Mouse (Mus musculus) left cerebral cortex, postnatal 25 days (tissue): ENCODE results near the gene Rdh19. TPM values are rescaled to one million over a fixed set of nuclear protein-coding genes. Genes with fewer than 3 reads are reported as not detected.
"Not testable (repeated sequence)": the region's sequence is repeated elsewhere in the genome, so short reads cannot be mapped to it uniquely, and the experiment has no call there.

Experiments used
- DNase-seq, 2 experiments: peaks; one replicate each; pipeline ENCODE4 v3.0.0; 2022; ENCODE audit warnings: low spot score in 2 of 2, mixed read lengths in 1 of 2
- intact Hi-C: fragments of 180-260 bp; cut with DNase I; formaldehyde crosslinking; loops from one replicate; pipeline ENCODE4 v1.15.1; 2025
- total RNA-seq, 2 experiments: library from RNA; stranded (reverse); gene quantifications; 2 replicates each; pipeline ENCODE4 v1.2.3; 2021

Gene Rdh19
- not detected for total RNA-seq

DNA sequence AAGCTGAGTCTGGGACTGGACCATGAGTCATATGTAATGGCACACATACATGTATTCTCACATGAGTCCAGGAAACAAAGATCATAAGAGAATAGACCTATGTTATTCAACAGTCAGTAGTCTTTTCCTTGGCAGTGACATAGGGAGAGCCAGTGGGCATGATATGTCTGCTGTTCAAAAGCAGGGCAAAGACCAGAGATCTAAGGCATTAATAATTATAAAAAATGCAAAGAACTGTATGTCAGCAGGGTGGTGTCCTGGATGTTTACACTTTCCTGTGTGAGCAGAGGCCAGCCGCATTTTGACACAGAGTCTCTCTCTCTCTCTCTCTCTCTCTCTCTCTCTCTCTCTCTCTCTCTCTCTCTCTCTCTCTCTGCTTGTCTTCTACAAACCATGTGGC, at the start of gene Rdh19:
TSS of gene Rdh19 (plus strand) at position 301 of the 400 bp plus-strand sequence.
- DNase-seq, result no peak
- intact Hi-C loops, result no loop called here

GRCm38 (mm10) chr10:127800891-127801290, 48.8 kb upstream of the Rdh19 start, which contains the start of gene Rdh16:
Rdh16 (plus strand) TSS chr10:127801152.
- intact Hi-C loops, result no loop called here
- DNase-seq, result no peak

DNA sequence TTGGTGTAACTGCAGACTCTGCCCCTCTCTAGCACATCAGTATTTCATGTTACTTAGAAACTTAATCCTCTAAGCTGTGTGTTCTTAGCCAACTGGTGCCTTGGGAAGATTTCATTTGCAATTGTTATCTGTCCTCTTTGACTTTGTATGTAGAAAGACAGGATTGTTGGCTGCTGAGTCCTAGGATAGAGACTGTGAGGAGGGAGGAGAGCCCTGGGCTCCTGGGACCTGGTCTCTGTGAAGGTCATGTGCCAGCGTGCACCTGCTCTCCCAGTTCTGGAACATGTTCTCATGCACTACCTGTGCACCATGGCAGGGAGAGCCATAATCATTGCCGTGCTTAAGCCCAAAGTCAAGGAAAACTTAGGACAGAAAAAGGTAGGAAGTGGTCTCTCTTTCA, 48.1 kb upstream of the Rdh19 start:
- no peak for DNase-seq
- intact Hi-C loops, result no loop called here

- intact Hi-C loops, result no loop called here
- no peak for DNase-seq
These were observed 47.5 kb upstream of the Rdh19 start for GRCm38 (mm10) chr10:127802236-127802635.

DNA sequence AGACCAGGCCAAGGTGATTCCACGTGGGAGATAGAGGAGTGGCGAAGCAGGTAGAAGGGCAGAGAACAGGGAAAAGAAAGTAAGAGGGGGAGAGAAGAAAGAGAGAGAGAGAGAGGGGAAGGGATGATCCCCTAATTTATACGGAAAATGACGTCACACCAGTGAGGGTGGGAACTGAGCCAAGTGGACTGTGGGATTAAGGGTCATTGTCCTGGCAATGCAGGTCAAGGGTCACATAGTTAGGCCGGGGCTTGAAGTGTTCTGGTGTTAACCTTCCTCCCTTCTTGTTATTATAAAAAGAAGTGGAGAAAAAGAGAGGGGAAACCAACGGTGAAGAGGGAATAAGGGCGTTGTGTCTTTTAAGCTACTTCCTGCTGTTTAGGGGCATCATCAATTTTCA, 45.3 kb upstream of the Rdh19 start:
- intact Hi-C loops, result no loop called here
- no peak for DNase-seq

GRCm38 (mm10) chr10:127815888-127816287, 33.8 kb upstream of the Rdh19 start:
- intact Hi-C loops, result no loop called here
- no peak for DNase-seq

DNA sequence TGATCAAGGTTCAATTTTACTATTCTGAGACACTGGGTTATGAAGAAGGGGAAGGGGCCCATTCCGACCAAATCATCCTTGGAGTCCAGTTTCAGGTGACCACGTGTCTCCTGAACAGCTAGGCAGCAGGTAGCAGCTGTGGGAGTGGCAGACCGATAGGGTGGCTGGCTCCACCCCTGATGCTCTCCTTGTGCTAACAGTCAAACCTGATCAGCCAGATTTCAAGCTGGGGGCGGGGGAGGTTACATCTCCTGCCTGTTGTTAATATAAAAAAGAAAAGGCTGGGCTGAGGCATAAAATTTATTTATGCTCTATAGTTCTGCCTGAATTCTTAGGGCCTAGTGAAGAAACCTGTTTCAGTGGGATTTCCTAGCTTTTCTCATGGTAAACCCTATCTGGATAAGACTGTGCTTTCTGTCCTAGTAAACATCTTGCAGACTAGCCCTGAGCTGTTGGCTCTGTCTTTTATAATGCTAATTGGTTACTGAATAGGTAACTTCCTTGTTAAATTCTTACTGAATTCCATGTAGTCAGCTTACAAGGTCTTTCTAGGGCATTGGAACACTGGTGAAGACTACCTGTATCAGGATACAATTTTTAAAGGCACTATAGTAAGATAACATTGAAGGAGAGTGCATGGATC, 32.3 kb upstream of the Rdh19 start:
- DNase-seq, intact Hi-C loops: not testable (repeated sequence)

DNA sequence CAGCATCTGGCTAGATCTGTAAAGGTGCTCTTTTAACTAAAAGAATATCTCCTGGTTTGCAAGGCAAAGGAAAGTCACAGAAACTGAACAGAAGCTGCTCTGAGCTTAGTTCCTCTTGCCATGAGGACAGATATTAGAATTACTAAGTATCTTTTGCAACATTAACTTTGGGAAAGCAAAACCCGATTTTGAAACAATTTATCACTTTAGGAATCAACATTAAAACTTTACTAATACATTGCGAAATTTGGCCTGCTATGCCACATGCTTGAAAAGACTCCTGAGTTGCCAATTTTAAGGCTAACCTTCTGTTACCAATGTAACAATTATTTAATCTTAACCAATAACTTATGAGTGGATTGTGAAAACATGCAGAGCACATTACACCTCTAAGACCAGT, 27.9 kb upstream of the Rdh19 start:
- intact Hi-C loops, DNase-seq: not testable (repeated sequence)

GRCm38 (mm10) chr10:127825386-127825785, 24.3 kb upstream of the Rdh19 start:
- peak in 1 of 2 experiments; percentile 4 for DNase-seq
- intact Hi-C loops, result loop anchor here (5.0 kb wide), 1 partner anchor 112 kb away; no protein-coding TSS in a partner anchor

GRCm38 (mm10) chr10:127829121-127829520, 20.6 kb upstream of the Rdh19 start:
- no peak for DNase-seq
- intact Hi-C loops, result loop anchor here (5.0 kb wide), 1 partner anchor 108 kb away; no protein-coding TSS in a partner anchor

DNA sequence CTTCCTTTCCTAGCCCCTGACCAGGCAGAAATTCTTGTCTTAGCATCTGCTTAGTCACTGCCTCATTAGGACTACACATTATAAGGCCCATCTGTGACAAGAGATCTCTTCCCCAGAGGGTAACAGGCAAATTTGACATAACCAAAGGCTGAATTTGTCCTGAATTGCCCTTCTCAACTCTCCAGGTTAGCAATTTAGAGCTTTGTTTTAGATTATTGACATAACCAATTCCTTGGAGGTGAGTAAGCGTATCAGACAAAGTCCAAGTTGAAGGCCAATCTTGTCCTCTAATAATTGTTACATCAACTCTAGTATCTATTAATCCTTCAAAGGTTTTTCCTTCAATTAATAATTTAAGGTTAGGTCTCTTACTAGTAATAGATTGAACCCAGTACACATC, 15.5 kb upstream of the Rdh19 start:
- DNase-seq, intact Hi-C loops: not testable (repeated sequence)

DNA sequence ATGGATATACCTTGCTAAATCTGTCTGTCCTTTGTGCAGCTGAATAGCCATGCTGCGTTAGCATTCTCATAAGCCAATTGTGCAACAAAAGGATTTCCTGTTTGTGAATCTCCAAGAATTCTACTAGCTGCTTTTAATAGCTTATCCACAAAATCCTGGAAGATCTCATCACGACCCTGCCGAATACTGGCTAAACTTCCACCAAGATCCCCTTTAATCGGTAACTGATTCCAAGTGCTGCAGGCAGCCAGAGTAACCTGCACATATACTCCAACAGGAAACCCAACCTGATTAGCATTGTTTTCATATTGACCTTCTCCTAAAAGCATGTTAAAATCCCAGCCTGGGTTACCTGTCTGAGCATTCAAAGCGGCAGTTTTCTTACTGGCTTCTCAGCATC, 14.4 kb upstream of the Rdh19 start:
- intact Hi-C loops, result no loop called here

GRCm38 (mm10) chr10:127837793-127838192, 11.9 kb upstream of the Rdh19 start:
- DNase-seq, intact Hi-C loops: not testable (repeated sequence)

More for the DNA sequence above, 14.4 kb upstream of the Rdh19 start:
- no peak for DNase-seq

DNA sequence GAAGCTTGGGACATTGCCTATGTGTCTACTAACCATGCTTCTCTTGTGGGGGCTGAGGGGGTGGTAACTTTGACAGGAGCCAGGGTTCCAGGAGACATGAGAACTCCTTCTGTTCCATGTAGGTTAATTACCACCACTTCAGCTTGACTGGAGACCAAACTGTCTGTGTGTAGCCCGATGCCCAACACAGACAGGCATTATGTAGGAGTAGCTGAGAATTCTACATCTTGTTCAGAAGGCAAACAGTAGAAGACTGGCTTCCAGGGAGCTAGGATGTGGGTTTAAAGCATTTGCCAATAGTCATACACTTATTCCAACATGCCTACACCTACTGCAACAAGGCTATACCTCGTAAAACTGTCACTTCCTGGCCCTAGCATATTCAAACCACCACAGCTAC, 11.2 kb upstream of the Rdh19 start:
- intact Hi-C loops, result no loop called here
- DNase-seq, result peak in 1 of 2 experiments; percentile 59

GRCm38 (mm10) chr10:127840776-127841175, 9.0 kb upstream of the Rdh19 start:
- intact Hi-C loops, result no loop called here
- DNase-seq, result no peak

DNA sequence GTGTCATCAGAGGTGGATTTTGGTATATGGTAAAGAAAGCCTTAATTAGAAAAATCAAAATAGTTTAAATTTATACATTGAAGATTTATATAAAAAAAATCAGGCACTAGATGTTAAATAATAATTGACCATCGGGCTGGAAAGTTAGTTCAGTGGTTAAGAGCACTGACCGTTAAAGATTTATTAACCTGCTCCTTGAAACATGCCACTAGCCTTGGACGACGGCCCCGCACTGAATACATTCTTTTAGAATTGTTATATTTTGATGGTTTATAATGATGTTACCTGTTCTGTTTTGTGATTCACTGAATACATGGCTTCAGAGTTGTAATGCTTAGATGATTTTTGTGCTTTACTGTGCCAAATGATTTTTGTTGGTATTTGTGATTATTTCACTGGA, 3.8 kb upstream of the Rdh19 start:
- intact Hi-C loops, DNase-seq: not testable (repeated sequence)

DNA sequence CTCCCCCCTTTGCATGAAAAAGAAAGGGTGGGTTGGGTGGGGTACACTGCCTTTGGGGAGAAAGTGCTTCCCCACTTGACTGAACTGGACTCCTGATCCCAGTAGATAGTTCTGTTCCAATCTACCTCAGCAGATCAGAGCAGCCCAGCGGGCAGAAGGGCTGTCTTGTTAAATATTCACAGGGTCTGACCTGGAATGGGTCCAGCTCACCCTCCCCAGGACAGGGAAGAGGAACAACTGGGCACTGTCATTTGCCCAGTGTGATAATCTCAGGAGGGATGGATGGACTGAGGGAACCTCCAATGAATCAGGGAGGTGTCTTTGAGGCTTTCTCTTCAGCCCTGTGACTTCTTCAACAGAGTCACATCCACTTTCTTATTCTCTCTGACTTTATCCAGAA, 1.6 kb upstream of the Rdh19 start:
- intact Hi-C loops, result no loop called here
- DNase-seq, result no peak

DNA sequence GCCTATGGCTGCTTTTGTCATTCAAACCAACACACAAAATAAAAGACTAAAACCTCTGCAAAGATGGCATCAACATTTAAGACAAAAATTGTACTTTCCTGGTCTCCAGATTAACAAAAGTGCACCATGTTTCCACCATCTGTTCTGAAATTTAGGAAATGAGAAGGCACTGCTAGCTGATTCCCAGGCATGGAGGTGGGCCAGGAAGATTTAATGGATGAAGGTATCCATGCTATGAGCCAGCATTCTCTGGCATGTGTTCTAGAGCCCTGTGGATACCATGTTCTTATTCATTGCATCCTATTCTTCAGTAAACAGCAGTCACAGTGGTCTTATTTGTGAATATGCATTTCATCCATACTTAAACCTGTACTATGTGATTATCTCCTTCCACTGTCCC, 6.6 kb downstream of the Rdh19 start:
- intact Hi-C loops, result no loop called here
- DNase-seq, result peak in 1 of 2 experiments; percentile 11

- intact Hi-C loops, result no loop called here
These were observed 15.2 kb downstream of the Rdh19 start for GRCm38 (mm10) chr10:127864931-127865330.

GRCm38 (mm10) chr10:127866232-127866631, 16.5 kb downstream of the Rdh19 start, which contains the start of gene Rdh16f2:
Rdh16f2 (plus strand) TSS chr10:127866474.
- intact Hi-C loops, result no loop called here

More at GRCm38 (mm10) chr10:127864931-127865330, 15.2 kb downstream of the Rdh19 start:
- DNase-seq, result no peak

DNA sequence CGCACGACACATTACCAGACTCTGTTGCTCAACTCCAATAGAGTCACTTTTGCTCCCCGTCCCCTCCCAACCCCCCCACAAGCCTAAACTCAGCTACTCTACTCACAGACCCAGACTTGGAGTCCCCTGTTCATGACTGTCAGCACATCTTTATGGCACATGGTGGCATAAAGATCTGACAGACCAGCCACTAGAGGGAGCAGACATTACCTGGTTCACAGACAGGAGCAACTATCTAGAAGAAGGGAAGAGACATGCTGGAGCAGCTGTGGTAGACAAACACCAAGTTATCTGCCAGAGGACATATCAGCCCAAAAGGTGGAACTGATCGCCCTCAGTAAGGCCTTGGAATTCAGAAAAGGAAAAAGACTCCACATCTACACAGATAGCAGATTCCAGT, 22.8 kb downstream of the Rdh19 start:
- DNase-seq, result peak; percentile 2 to 30
- intact Hi-C loops, result loop anchor here (5.0 kb wide), 1 partner anchor 65 kb away; no protein-coding TSS in a partner anchor

More at GRCm38 (mm10) chr10:127866232-127866631, 16.5 kb downstream of the Rdh19 start, which contains the start of gene Rdh16f2:
- no peak for DNase-seq
